Mouse (Mus musculus) MEL (cell line): ENCODE results near the gene Arl5b. TPM values are rescaled to one million over a fixed set of nuclear protein-coding genes. Genes with fewer than 3 reads are reported as not detected.

Experiments used
- DNase-seq: peaks from one replicate; pipeline ENCODE4 v3.0.0; 2011; ENCODE audit warnings: low read depth, low spot score
- H3K27ac ChIP-seq: 2 replicates; pipeline ENCODE4 v1.5.1; 2012; ENCODE audit warnings: low read depth, mild to moderate bottlenecking, control low read depth, low read length, moderate library complexity; ENCODE audit not compliant: control insufficient read depth
- H3K27me3 ChIP-seq, 2 experiments: fragments of 150-350 bp in 1 of 2; sonication (generic) in 1 of 2; 2 replicates each; pipeline ENCODE4 v1.6.1; 2012; ENCODE audit warnings: low read length in 2 of 2, mild to moderate bottlenecking in 2 of 2, improper control_type of control experiment in 1 of 2, moderate library complexity in 1 of 2; ENCODE audit not compliant: insufficient read depth in 2 of 2, control insufficient read depth in 1 of 2
- H3K36me3 ChIP-seq, 2 experiments: 2 replicates each; pipeline ENCODE4 v1.6.1; 2012 to 2014; ENCODE audit warnings: low read length in 2 of 2, improper control_type of control experiment in 1 of 2, inconsistent platforms in 1 of 2, mild to moderate bottlenecking in 1 of 2; ENCODE audit not compliant: insufficient read depth in 2 of 2, control insufficient read depth in 1 of 2
- H3K4me1 ChIP-seq, 2 experiments: fragments of 150-350 bp in 1 of 2; sonication (generic) in 1 of 2; 2 replicates each; pipeline ENCODE4 v1.6.1; 2012; ENCODE audit warnings: low read length in 2 of 2, improper control_type of control experiment in 1 of 2, mild to moderate bottlenecking in 1 of 2; ENCODE audit not compliant: insufficient read depth in 2 of 2, control insufficient read depth in 1 of 2
- H3K4me3 ChIP-seq, 2 experiments: fragments of 150-350 bp in 1 of 2; sonication (generic) in 1 of 2; 2 replicates each; pipeline ENCODE4 v1.5.1; 2012; ENCODE audit warnings: low read depth in 2 of 2, low read length in 2 of 2, mild to moderate bottlenecking in 2 of 2, moderate library complexity in 2 of 2, control low read depth in 1 of 2, improper control_type of control experiment in 1 of 2; ENCODE audit not compliant: control insufficient read depth in 1 of 2, insufficient read depth in 1 of 2
- H3K79me2 ChIP-seq: 2 replicates; pipeline ENCODE4 v1.6.1; 2012; ENCODE audit warnings: mild to moderate bottlenecking, low read length, moderate library complexity; ENCODE audit not compliant: control insufficient read depth, poor library complexity, insufficient read depth
- H3K9ac ChIP-seq: 2 replicates; pipeline ENCODE4 v1.6.1; 2012; ENCODE audit warnings: low read depth, mild to moderate bottlenecking, control low read depth, low read length, moderate library complexity; ENCODE audit not compliant: control insufficient read depth, poor library complexity, severe bottlenecking
- H3K9me3 ChIP-seq: fragments of 150-350 bp; sonication (generic); replicated peaks from 2 replicates; pipeline ENCODE4 v1.6.1; 2012; ENCODE audit warnings: mild to moderate bottlenecking, low read length, improper control_type of control experiment, moderate library complexity; ENCODE audit not compliant: insufficient read depth
- CHD2 ChIP-seq: IDR thresholded peaks from 2 replicates; pipeline ENCODE4 v1.6.1; 2011; ENCODE audit warnings: low read length, improper control_type of control experiment
- CTCF ChIP-seq, 3 experiments: IDR thresholded peaks in 2 of 3; conservative IDR thresholded peaks in 1 of 3; 2 replicates each; pipeline ENCODE4 v1.5.1; 2011 to 2012; ENCODE audit warnings: low read length in 3 of 3, low read depth in 2 of 3, mild to moderate bottlenecking in 2 of 3, improper control_type of control experiment in 1 of 3, inconsistent platforms in 1 of 3, mixed read lengths in 1 of 3, moderate library complexity in 1 of 3; ENCODE audit not compliant: control insufficient read depth in 1 of 3, insufficient read depth in 1 of 3, poor library complexity in 1 of 3, severe bottlenecking in 1 of 3
- E2F4 ChIP-seq: IDR thresholded peaks from 2 replicates; pipeline ENCODE4 v1.6.1; 2011; ENCODE audit warnings: low read depth, low read length, improper control_type of control experiment, borderline replicate concordance
- ELF1 ChIP-seq: IDR thresholded peaks from 2 replicates; pipeline ENCODE4 v1.6.1; 2014; ENCODE audit warnings: low read depth, mild to moderate bottlenecking, inconsistent platforms, low read length, improper control_type of control experiment, moderate library complexity
- EP300 ChIP-seq, 2 experiments: IDR thresholded peaks; 2 replicates each; pipeline ENCODE4 v1.6.1; 2011; ENCODE audit warnings: improper control_type of control experiment in 2 of 2, low read length in 2 of 2, low read depth in 1 of 2, mild to moderate bottlenecking in 1 of 2
- ETS1 ChIP-seq: IDR thresholded peaks from 2 replicates; pipeline ENCODE4 v1.6.1; 2012; ENCODE audit warnings: low read depth, mild to moderate bottlenecking, inconsistent platforms, low read length, improper control_type of control experiment, moderate library complexity
- GABPA ChIP-seq: IDR thresholded peaks from 2 replicates; pipeline ENCODE4 v1.6.1; 2012; ENCODE audit warnings: low read depth, mild to moderate bottlenecking, inconsistent platforms, low read length, improper control_type of control experiment, moderate library complexity
- HCFC1 ChIP-seq: IDR thresholded peaks from 2 replicates; pipeline ENCODE4 v1.6.1; 2012; ENCODE audit warnings: low read depth, mild to moderate bottlenecking, inconsistent platforms, low read length, improper control_type of control experiment, moderate library complexity
- KAT2A ChIP-seq: conservative IDR thresholded peaks from 2 replicates; pipeline ENCODE4 v1.6.1; 2012; ENCODE audit warnings: low read depth, low read length, improper control_type of control experiment, inconsistent platforms
- MAFK ChIP-seq: IDR thresholded peaks from 2 replicates; pipeline ENCODE4 v1.6.1; 2011; ENCODE audit warnings: low read depth, mild to moderate bottlenecking, low read length, improper control_type of control experiment, borderline replicate concordance
- MAZ ChIP-seq: IDR thresholded peaks from 2 replicates; pipeline ENCODE4 v1.6.1; 2012; ENCODE audit warnings: low read depth, mild to moderate bottlenecking, inconsistent platforms, low read length, improper control_type of control experiment
- MEF2A ChIP-seq: IDR thresholded peaks from 2 replicates; pipeline ENCODE4 v1.6.1; 2014; ENCODE audit warnings: low read depth, mild to moderate bottlenecking, inconsistent platforms, low read length, improper control_type of control experiment; ENCODE audit not compliant: poor library complexity, insufficient replicate concordance, severe bottlenecking; ENCODE audit errors: extremely low read depth
- MXI1 ChIP-seq: IDR thresholded peaks from 2 replicates; pipeline ENCODE4 v1.6.1; 2011; ENCODE audit warnings: mild to moderate bottlenecking, low read depth, low read length, improper control_type of control experiment
- MYC ChIP-seq: IDR thresholded peaks from 2 replicates; pipeline ENCODE4 v1.6.1; 2011; ENCODE audit warnings: low read depth, mild to moderate bottlenecking, low read length, improper control_type of control experiment, moderate library complexity
- POLR2A ChIP-seq, 2 experiments: IDR thresholded peaks; 2 replicates each; pipeline ENCODE4 v1.6.1; 2011 to 2012; ENCODE audit warnings: low read length in 2 of 2, mild to moderate bottlenecking in 2 of 2, control low read depth in 1 of 2, improper control_type of control experiment in 1 of 2, low read depth in 1 of 2, moderate library complexity in 1 of 2; ENCODE audit not compliant: control insufficient read depth in 1 of 2, insufficient read depth in 1 of 2, poor library complexity in 1 of 2
- POLR2AphosphoS2 ChIP-seq: IDR thresholded peaks from 2 replicates; pipeline ENCODE4 v1.6.1; 2011; ENCODE audit warnings: low read length, improper control_type of control experiment
- POLR2AphosphoS5 ChIP-seq: IDR thresholded peaks from 2 replicates; pipeline ENCODE4 v1.6.1; 2012; ENCODE audit warnings: low read depth, borderline replicate concordance, mild to moderate bottlenecking, inconsistent platforms, low read length, moderate library complexity, mixed read lengths
- RAD21 ChIP-seq: IDR thresholded peaks from 2 replicates; pipeline ENCODE4 v1.6.1; 2011; ENCODE audit warnings: mild to moderate bottlenecking, low read depth, low read length, improper control_type of control experiment
- SMC3 ChIP-seq: IDR thresholded peaks from 2 replicates; pipeline ENCODE4 v1.6.1; 2011; ENCODE audit warnings: low read depth, low read length, improper control_type of control experiment
- TAL1 ChIP-seq: IDR thresholded peaks from 2 replicates; pipeline ENCODE4 v1.6.1; 2012; ENCODE audit warnings: mild to moderate bottlenecking, inconsistent platforms, low read length, moderate library complexity, mixed read lengths
- TCF12 ChIP-seq: IDR thresholded peaks from 2 replicates; pipeline ENCODE4 v1.6.1; 2014; ENCODE audit warnings: low read depth, mild to moderate bottlenecking, inconsistent platforms, low read length, improper control_type of control experiment, moderate library complexity
- UBTF ChIP-seq: IDR thresholded peaks from 2 replicates; pipeline ENCODE4 v1.6.1; 2012; ENCODE audit warnings: low read depth, mild to moderate bottlenecking, inconsistent platforms, low read length, improper control_type of control experiment, moderate library complexity, borderline replicate concordance; ENCODE audit not compliant: insufficient read depth
- USF1 ChIP-seq: IDR thresholded peaks from 2 replicates; pipeline ENCODE4 v1.6.1; 2014; ENCODE audit warnings: low read depth, mild to moderate bottlenecking, inconsistent platforms, low read length, improper control_type of control experiment, moderate library complexity
- USF2 ChIP-seq, 2 experiments: IDR thresholded peaks; 2 replicates each; pipeline ENCODE4 v1.6.1; 2011 to 2012; ENCODE audit warnings: improper control_type of control experiment in 2 of 2, low read length in 2 of 2, borderline replicate concordance in 1 of 2, inconsistent platforms in 1 of 2, low read depth in 1 of 2, mild to moderate bottlenecking in 1 of 2; ENCODE audit not compliant: insufficient read depth in 1 of 2
- ZC3H11A ChIP-seq: IDR thresholded peaks from 2 replicates; pipeline ENCODE4 v1.6.1; 2012; ENCODE audit warnings: low read depth, mild to moderate bottlenecking, inconsistent platforms, low read length, improper control_type of control experiment
- ZKSCAN1 ChIP-seq: IDR thresholded peaks from 2 replicates; pipeline ENCODE4 v1.6.1; 2012; ENCODE audit warnings: low read depth, mild to moderate bottlenecking, inconsistent platforms, low read length, improper control_type of control experiment, moderate library complexity
- ZNF384 ChIP-seq: IDR thresholded peaks from 2 replicates; pipeline ENCODE4 v1.6.1; 2012; ENCODE audit warnings: low read depth, mild to moderate bottlenecking, inconsistent platforms, low read length, improper control_type of control experiment
- polyA plus RNA-seq, 2 experiments: library from polyadenylated mRNA; stranded (reverse) in 1 of 2; unstranded in 1 of 2; fragments of >175 nt in 1 of 2; fragments of >200 nt in 1 of 2; gene quantifications; 2 replicates each; pipeline versions ENCODE4 v1.2.1 to v1.2.4; 2012; ENCODE audit warnings: low replicate concordance in 2 of 2, low read depth in 1 of 2; ENCODE audit not compliant: insufficient read length in 2 of 2, insufficient read depth in 1 of 2, missing spikeins in 1 of 2
- total RNA-seq: library from RNA; depleted of rRNA; stranded (reverse); fragments of 300-350 nt; gene quantifications from 2 replicates; pipeline ENCODE4 v1.2.3, GENCODE M21; 2012

Arl5b gene
- total and polyA plus RNA-seq, 3 experiments: 10.6 to 10.7 TPM; not detected in 1

- TF ChIP-seq E2F4 (no peak), CTCF (IDR thresholded peaks at IDR 0.05 in 2 of 3, conservative IDR thresholded peaks at IDR 0.05 in 1 of 3; ENCODE audit: control insufficient read depth in 1 of 3, insufficient read depth in 1 of 3, low read depth in 2 of 3, low read length in 3 of 3, poor library complexity in 1 of 3, severe bottlenecking in 1 of 3) (no peak), TAL1 (no peak), UBTF (no peak), MAFK (no peak), KAT2A (no peak), CHD2 (no peak), GABPA (no peak), ZC3H11A (no peak), EP300 (IDR thresholded peaks at IDR 0.05; ENCODE audit: low read depth in 1 of 2, low read length in 2 of 2) (no peak), MYC (no peak), POLR2AphosphoS2 (no peak), TCF12 (no peak), MAZ (no peak), ZKSCAN1 (no peak), RAD21 (no peak)
- peaks cover 6% of the 10 kb centered on the region; the same call in 1 of the 2 replicates for H3K79me2 ChIP-seq
- H3K36me3 ChIP-seq: peaks cover 0 to 2% of the 10 kb centered on the region in 2 experiments; a peak in 1 of 4 replicates
- no peak for DNase-seq
- no peaks in the 10 kb centered on the region for H3K27me3 ChIP-seq
- no peak overlapping the region for H3K27ac ChIP-seq
- H3K9me3 ChIP-seq: no peaks in the 10 kb centered on the region
- no peaks in the 10 kb centered on the region for H3K4me1 ChIP-seq
- no peak overlapping the region for H3K9ac ChIP-seq
- no peak overlapping the region for H3K4me3 ChIP-seq
Observed at GRCm38 (mm10) chr2:15063815-15064214, 14.6 kb downstream of the Arl5b start.

- Histone ChIP-seq H3K27ac (no peak overlapping the region), H3K9ac (no peak overlapping the region)
- no peak for TF ChIP-seq POLR2AphosphoS5
- no peak for TF ChIP-seq USF2 (IDR thresholded peaks at IDR 0.05; ENCODE audit: borderline replicate concordance in 1 of 2, insufficient read depth in 1 of 2, low read depth in 1 of 2, low read length in 2 of 2)
- TF ChIP-seq POLR2A (IDR thresholded peaks at IDR 0.05; ENCODE audit: control insufficient read depth in 1 of 2, insufficient read depth in 1 of 2, low read depth in 1 of 2, low read length in 2 of 2, poor library complexity in 1 of 2): no peak
- no peak for TF ChIP-seq ZNF384
- TF ChIP-seq ELF1: no peak
- TF ChIP-seq MXI1: no peak
- no peak for TF ChIP-seq MAFK
- TF ChIP-seq CHD2: no peak
- no peak for TF ChIP-seq MEF2A
- no peak for TF ChIP-seq ETS1
- TF ChIP-seq HCFC1: no peak
- no peak for TF ChIP-seq SMC3
- TF ChIP-seq POLR2AphosphoS2: no peak
- no peak for TF ChIP-seq UBTF
- TF ChIP-seq RAD21: no peak
- no peak for TF ChIP-seq MYC
- TF ChIP-seq USF1: no peak
- TF ChIP-seq, all 39 proteins: peak for 0
- Histone ChIP-seq H3K4me1 (no peaks in the 10 kb centered on the region), H3K27me3 (no peaks in the 10 kb centered on the region), H3K9me3 (no peaks in the 10 kb centered on the region), H3K79me2 (peaks cover 6% of the 10 kb centered on the region; the same call in 1 of the 2 replicates), H3K36me3 (peaks cover 0 to 2% of the 10 kb centered on the region in 2 experiments; a peak in 2 of 4 replicates), H3K4me3 (no peak overlapping the region)
- no peak for DNase-seq
Observed at GRCm38 (mm10) chr2:15064380-15065269, 15.4 kb downstream of the Arl5b start.
